Mouse (Mus musculus): ENCODE measurements around the gene Gal3st2. TPM values are rescaled to one million over a fixed set of nuclear protein-coding genes. Genes with fewer than 3 reads are reported as not detected.
"Not testable (repeated sequence)": the region's sequence is repeated elsewhere in the genome, so short reads cannot be mapped to it uniquely, and the experiment has no call there.

Gene Gal3st2
- polyA plus RNA-seq, 1 experiment from 2014 or later: 0.08 TPM

- 84% methylated on average over 8 of the region's 8 CpGs for WGBS
- H3K36me3 ChIP-seq (ENCODE audit: control insufficient read depth, insufficient read depth, low read length): peaks cover 18% of the 10 kb centered on the region
- ATAC-seq (ENCODE audit: insufficient number of reproducible peaks, insufficient read depth, low FRiP score, low read depth): no peak
- no peak overlapping the region for H3K4me3 ChIP-seq (ENCODE audit: control insufficient read depth in 1 of 2, insufficient read depth in 1 of 2, low read depth in 1 of 2, low read length in 2 of 2)
- H3K9me3 ChIP-seq (ENCODE audit: control insufficient read depth, low read length): no peaks in the 10 kb centered on the region
- H3K4me1 ChIP-seq (ENCODE audit: control insufficient read depth in 2 of 2, insufficient read depth in 2 of 2, low read length in 2 of 2): peaks cover 0 to 4% of the 10 kb centered on the region in 2 experiments; a peak in 2 of 4 replicates
- no peaks in the 10 kb centered on the region for H3K27me3 ChIP-seq (ENCODE audit: control insufficient read depth, insufficient read depth, low read length)
- no peak overlapping the region for H3K27ac ChIP-seq (replicated peaks in 1 of 2; ENCODE audit: control insufficient read depth in 1 of 2, insufficient read depth in 1 of 2, low read depth in 2 of 2, low read length in 2 of 2)
- no peak overlapping the region for H3K9ac ChIP-seq (ENCODE audit: low read length)
- no peak overlapping the region for H3K4me2 ChIP-seq (ENCODE audit: low read length)
These were observed 23.8 kb upstream of the Gal3st2 start for GRCm38 (mm10) chr1:93837335-93837734.

DNA sequence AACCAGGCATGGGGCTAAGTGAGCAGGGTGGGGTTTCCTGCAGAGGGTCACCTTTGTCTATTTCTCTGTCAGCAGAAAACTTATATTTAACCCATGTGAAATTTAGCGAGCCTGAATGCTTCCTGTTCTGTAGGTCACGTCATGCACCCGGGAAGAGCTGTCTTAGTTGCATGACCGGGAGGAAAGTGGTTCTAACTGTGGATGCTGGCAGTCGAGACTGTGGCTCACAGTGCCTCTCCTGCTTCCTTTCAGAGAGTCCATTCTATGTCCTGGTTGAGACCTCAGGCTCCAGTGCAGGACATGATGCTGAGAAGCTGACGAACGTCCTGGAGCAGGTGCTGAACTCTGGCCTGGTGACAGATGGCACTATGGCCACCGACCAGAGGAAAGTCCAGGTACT is 22.5 kb upstream of the Gal3st2 start:
- 84% methylated on average over 8 of the region's 8 CpGs for WGBS
- not testable (repeated sequence) for H3K4me1 ChIP-seq (ENCODE audit: control insufficient read depth in 2 of 2, insufficient read depth in 2 of 2, low read length in 2 of 2); ATAC-seq (ENCODE audit: insufficient number of reproducible peaks, insufficient read depth, low FRiP score, low read depth); H3K9ac ChIP-seq (ENCODE audit: low read length); H3K9me3 ChIP-seq (ENCODE audit: control insufficient read depth, low read length); H3K27me3 ChIP-seq (ENCODE audit: control insufficient read depth, insufficient read depth, low read length); H3K27ac ChIP-seq (replicated peaks in 1 of 2; ENCODE audit: control insufficient read depth in 1 of 2, insufficient read depth in 1 of 2, low read depth in 2 of 2, low read length in 2 of 2); H3K4me2 ChIP-seq (ENCODE audit: low read length); H3K4me3 ChIP-seq (ENCODE audit: control insufficient read depth in 1 of 2, insufficient read depth in 1 of 2, low read depth in 1 of 2, low read length in 2 of 2)
- H3K36me3 ChIP-seq (ENCODE audit: control insufficient read depth, insufficient read depth, low read length): peaks cover 18% of the 10 kb centered on the region

DNA sequence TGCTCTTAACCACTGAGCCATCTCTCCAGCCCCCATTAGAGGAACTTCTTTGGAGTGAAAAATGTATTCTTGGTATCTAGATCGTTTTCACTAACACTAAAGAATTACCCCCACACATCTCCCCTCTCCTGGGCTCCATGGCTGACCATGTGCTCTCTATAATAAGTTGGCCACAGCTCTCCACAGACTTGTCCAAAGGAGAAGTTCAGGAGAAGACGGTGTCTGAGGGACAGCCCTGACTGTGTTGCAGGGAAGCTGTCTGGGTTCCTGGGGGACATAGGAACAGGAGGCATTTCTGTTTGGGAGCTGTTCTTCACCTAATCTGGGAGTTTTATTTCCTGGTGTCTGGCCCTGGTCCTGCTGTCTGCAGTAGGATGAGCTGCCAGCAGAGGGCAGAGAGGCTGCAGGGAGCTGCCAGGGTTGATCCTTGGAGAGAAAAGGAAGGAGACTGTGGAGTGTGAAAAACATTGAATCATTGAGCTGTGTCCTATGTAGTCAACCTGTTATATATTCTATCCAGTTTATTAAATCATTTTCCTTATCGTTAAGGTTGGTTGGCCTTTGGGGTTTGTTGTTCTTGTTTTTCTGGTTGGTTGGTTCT is 15.2 kb upstream of the Gal3st2 start:
- not testable (repeated sequence) for H3K27me3 ChIP-seq (ENCODE audit: control insufficient read depth, insufficient read depth, low read length); H3K9ac ChIP-seq (ENCODE audit: low read length); H3K4me3 ChIP-seq (ENCODE audit: control insufficient read depth in 1 of 2, insufficient read depth in 1 of 2, low read depth in 1 of 2, low read length in 2 of 2); H3K27ac ChIP-seq (replicated peaks in 1 of 2; ENCODE audit: control insufficient read depth in 1 of 2, insufficient read depth in 1 of 2, low read depth in 2 of 2, low read length in 2 of 2); H3K9me3 ChIP-seq (ENCODE audit: control insufficient read depth, low read length); H3K4me2 ChIP-seq (ENCODE audit: low read length); ATAC-seq (ENCODE audit: insufficient number of reproducible peaks, insufficient read depth, low FRiP score, low read depth); H3K4me1 ChIP-seq (ENCODE audit: control insufficient read depth in 2 of 2, insufficient read depth in 2 of 2, low read length in 2 of 2); H3K36me3 ChIP-seq (ENCODE audit: control insufficient read depth, insufficient read depth, low read length)
- WGBS: 35% methylated on average over 1 of the region's 3 CpGs

DNA sequence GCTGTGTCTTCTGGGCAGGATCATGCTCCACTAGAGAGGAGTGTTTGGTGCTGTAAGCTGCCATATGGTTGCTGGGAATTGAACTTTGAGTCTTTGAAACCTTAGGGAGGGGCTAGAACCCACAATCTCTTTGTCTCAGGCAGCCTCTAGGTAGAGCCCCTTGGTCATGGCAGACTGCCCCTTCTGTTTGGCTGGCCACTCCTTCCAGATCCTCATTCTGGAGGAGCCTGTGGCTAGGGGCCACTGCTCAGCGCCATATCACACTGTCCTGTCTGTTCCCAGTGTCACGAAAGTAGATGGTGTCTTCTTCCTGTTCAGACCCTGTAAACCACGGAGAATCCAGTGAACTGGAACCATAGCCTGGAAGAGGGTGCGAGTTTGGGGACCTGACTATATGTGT is 5.3 kb upstream of the Gal3st2 start:
- ATAC-seq (ENCODE audit: insufficient number of reproducible peaks, insufficient read depth, low FRiP score, low read depth); H3K27me3 ChIP-seq (ENCODE audit: control insufficient read depth, insufficient read depth, low read length); H3K36me3 ChIP-seq (ENCODE audit: control insufficient read depth, insufficient read depth, low read length); H3K9ac ChIP-seq (ENCODE audit: low read length); H3K27ac ChIP-seq (replicated peaks in 1 of 2; ENCODE audit: control insufficient read depth in 1 of 2, insufficient read depth in 1 of 2, low read depth in 2 of 2, low read length in 2 of 2); H3K4me3 ChIP-seq (ENCODE audit: control insufficient read depth in 1 of 2, insufficient read depth in 1 of 2, low read depth in 1 of 2, low read length in 2 of 2); H3K4me1 ChIP-seq (ENCODE audit: control insufficient read depth in 2 of 2, insufficient read depth in 2 of 2, low read length in 2 of 2); H3K9me3 ChIP-seq (ENCODE audit: control insufficient read depth, low read length); H3K4me2 ChIP-seq (ENCODE audit: low read length): not testable (repeated sequence)
- 76% methylated on average over 3 of the region's 4 CpGs for WGBS

- H3K4me3 ChIP-seq (ENCODE audit: control insufficient read depth in 1 of 2, insufficient read depth in 1 of 2, low read depth in 1 of 2, low read length in 2 of 2): no peak overlapping the region
- H3K27ac ChIP-seq (replicated peaks in 1 of 2; ENCODE audit: control insufficient read depth in 1 of 2, insufficient read depth in 1 of 2, low read depth in 2 of 2, low read length in 2 of 2): no peak overlapping the region
- no peak for ATAC-seq (ENCODE audit: insufficient number of reproducible peaks, insufficient read depth, low FRiP score, low read depth)
- H3K36me3 ChIP-seq (ENCODE audit: control insufficient read depth, insufficient read depth, low read length): no peaks in the 10 kb centered on the region
- H3K27me3 ChIP-seq (ENCODE audit: control insufficient read depth, insufficient read depth, low read length): no peaks in the 10 kb centered on the region
- H3K4me1 ChIP-seq (ENCODE audit: control insufficient read depth in 2 of 2, insufficient read depth in 2 of 2, low read length in 2 of 2): no peaks in the 10 kb centered on the region
- H3K9me3 ChIP-seq (ENCODE audit: control insufficient read depth, low read length): no peaks in the 10 kb centered on the region
- H3K4me2 ChIP-seq (ENCODE audit: low read length): no peak overlapping the region
- H3K9ac ChIP-seq (ENCODE audit: low read length): no peak overlapping the region
- 80% methylated on average over 6 of the region's 6 CpGs for WGBS
These were observed 3.7 kb upstream of the Gal3st2 start for GRCm38 (mm10) chr1:93857370-93857769.

GRCm38 (mm10) chr1:93857991-93858390 is 3.1 kb upstream of the Gal3st2 start:
- 88% methylated on average over 3 of the region's 3 CpGs for WGBS
- no peak overlapping the region for H3K4me3 ChIP-seq (ENCODE audit: control insufficient read depth in 1 of 2, insufficient read depth in 1 of 2, low read depth in 1 of 2, low read length in 2 of 2)

GRCm38 (mm10) chr1:93859619-93860018 is 1.5 kb upstream of the Gal3st2 start:
- Histone ChIP-seq H3K27ac (replicated peaks in 1 of 2; ENCODE audit: control insufficient read depth in 1 of 2, insufficient read depth in 1 of 2, low read depth in 2 of 2, low read length in 2 of 2) (no peak overlapping the region), H3K4me1 (ENCODE audit: control insufficient read depth in 2 of 2, insufficient read depth in 2 of 2, low read length in 2 of 2) (no peaks in the 10 kb centered on the region), H3K36me3 (ENCODE audit: control insufficient read depth, insufficient read depth, low read length) (no peaks in the 10 kb centered on the region), H3K27me3 (ENCODE audit: control insufficient read depth, insufficient read depth, low read length) (no peaks in the 10 kb centered on the region), H3K4me2 (ENCODE audit: low read length) (no peak overlapping the region), H3K4me3 (ENCODE audit: control insufficient read depth in 1 of 2, insufficient read depth in 1 of 2, low read depth in 1 of 2, low read length in 2 of 2) (no peak overlapping the region), H3K9ac (ENCODE audit: low read length) (no peak overlapping the region), H3K9me3 (ENCODE audit: control insufficient read depth, low read length) (no peaks in the 10 kb centered on the region)
- ATAC-seq (ENCODE audit: insufficient number of reproducible peaks, insufficient read depth, low FRiP score, low read depth): no peak

More at GRCm38 (mm10) chr1:93857991-93858390, 3.1 kb upstream of the Gal3st2 start:
- Histone ChIP-seq H3K27me3 (ENCODE audit: control insufficient read depth, insufficient read depth, low read length) (no peaks in the 10 kb centered on the region), H3K9me3 (ENCODE audit: control insufficient read depth, low read length) (no peaks in the 10 kb centered on the region), H3K4me1 (ENCODE audit: control insufficient read depth in 2 of 2, insufficient read depth in 2 of 2, low read length in 2 of 2) (no peaks in the 10 kb centered on the region), H3K4me2 (ENCODE audit: low read length) (no peak overlapping the region), H3K36me3 (ENCODE audit: control insufficient read depth, insufficient read depth, low read length) (no peaks in the 10 kb centered on the region), H3K9ac (ENCODE audit: low read length) (no peak overlapping the region), H3K27ac (replicated peaks in 1 of 2; ENCODE audit: control insufficient read depth in 1 of 2, insufficient read depth in 1 of 2, low read depth in 2 of 2, low read length in 2 of 2) (no peak overlapping the region)
- no peak for ATAC-seq (ENCODE audit: insufficient number of reproducible peaks, insufficient read depth, low FRiP score, low read depth)

GRCm38 (mm10) chr1:93871594-93872105 is 10.5 kb downstream of the Gal3st2 start:
- not testable (repeated sequence) for H3K36me3 ChIP-seq (ENCODE audit: control insufficient read depth, insufficient read depth, low read length); H3K9ac ChIP-seq (ENCODE audit: low read length); H3K4me2 ChIP-seq (ENCODE audit: low read length); H3K27ac ChIP-seq (replicated peaks in 1 of 2; ENCODE audit: control insufficient read depth in 1 of 2, insufficient read depth in 1 of 2, low read depth in 2 of 2, low read length in 2 of 2); H3K27me3 ChIP-seq (ENCODE audit: control insufficient read depth, insufficient read depth, low read length); H3K4me3 ChIP-seq (ENCODE audit: control insufficient read depth in 1 of 2, insufficient read depth in 1 of 2, low read depth in 1 of 2, low read length in 2 of 2); H3K9me3 ChIP-seq (ENCODE audit: control insufficient read depth, low read length); H3K4me1 ChIP-seq (ENCODE audit: control insufficient read depth in 2 of 2, insufficient read depth in 2 of 2, low read length in 2 of 2)
- 29% methylated on average over 1 of the region's 1 CpGs for WGBS
- peak; percentile 17; the same call in 1 of the 2 replicates for ATAC-seq (ENCODE audit: insufficient number of reproducible peaks, insufficient read depth, low FRiP score, low read depth)

Data from heart, embryonic 14.5 days (tissue).